13 mouse cellular contexts compared by ENCODE assay signal in the genomic region with DNA sequence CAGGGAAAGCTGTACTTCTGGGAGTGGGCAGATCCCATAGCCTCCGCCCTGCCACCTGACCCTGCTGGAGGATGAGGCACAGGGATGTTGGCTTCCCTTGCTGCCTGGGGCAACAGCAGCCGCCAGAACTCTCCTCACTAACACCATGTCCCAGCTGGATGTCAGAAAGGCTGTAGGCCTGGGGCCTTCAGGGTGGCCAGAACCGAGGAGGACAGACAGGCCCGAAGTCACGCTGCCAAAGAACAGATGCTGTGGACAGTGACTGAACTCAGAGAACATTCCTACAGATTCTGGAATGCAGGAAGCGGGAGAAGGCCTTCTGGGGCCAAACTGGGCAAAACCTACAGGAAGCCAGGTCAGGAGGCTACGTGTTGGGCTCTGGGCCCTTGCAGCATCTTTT. TPM values are rescaled to one million over a fixed set of nuclear protein-coding genes. Genes with fewer than 3 reads are reported as not detected.
DNase-seq lines count a peak whose midpoint lies in the region; ATAC-seq and TF ChIP-seq lines count a peak whose summit lies in the region.
"Had no signal": no experiment of that assay in that cellular context is flagged by ENCODE, and none has a peak within 500 bp of the region (broad histone marks: within the 10 kb centered on the region; RNA-seq: fewer than 3 reads in every experiment).

No protein-coding gene starts in this region.

- no peak overlapping the region for H3K4me3 ChIP-seq in heart, postnatal 0 days (ENCODE audit: low read depth, low read length)
- H3K4me3 ChIP-seq in heart, embryonic 12.5 days, result no peak overlapping the region
- no peak overlapping the region for H3K4me3 ChIP-seq in lung, embryonic 16.5 days (ENCODE audit: low read length)
- H3K4me3 ChIP-seq: liver, embryonic 13.5 days; myocyte had no signal

- H3K36me3 ChIP-seq in heart, postnatal 0 days (replicated peaks; ENCODE audit: control insufficient read depth, insufficient read depth, low read length), result no peaks in the 10 kb centered on the region
- H3K36me3 ChIP-seq in heart, embryonic 12.5 days, result no peaks in the 10 kb centered on the region
- no peaks in the 10 kb centered on the region for H3K36me3 ChIP-seq in lung, embryonic 16.5 days (ENCODE audit: control insufficient read depth, insufficient read depth, low read length)
- H3K36me3 ChIP-seq: liver, embryonic 13.5 days had no signal

- no peak for TF ChIP-seq CTCF in heart, postnatal 0 days (IDR thresholded peaks at IDR 0.05; ENCODE audit: low read depth)

- no peak for TF ChIP-seq EP300 in heart, postnatal 0 days (IDR thresholded peaks at IDR 0.05; ENCODE audit: low read depth)

- peaks cover 6% of the 10 kb centered on the region for H3K4me1 ChIP-seq in heart, postnatal 0 days (ENCODE audit: control insufficient read depth, insufficient read depth)
- H3K4me1 ChIP-seq in heart, embryonic 12.5 days (replicated peaks), result peaks cover 30% of the 10 kb centered on the region
- H3K4me1 ChIP-seq in lung, embryonic 16.5 days (replicated peaks; ENCODE audit: control insufficient read depth, insufficient read depth, low read length), result peaks cover 29% of the 10 kb centered on the region

- no peak overlapping the region for H3K9ac ChIP-seq in heart, postnatal 0 days (replicated peaks; ENCODE audit: low read depth, low read length)
- no peak overlapping the region for H3K9ac ChIP-seq in heart, embryonic 12.5 days
- no peak overlapping the region for H3K9ac ChIP-seq in lung, embryonic 16.5 days (ENCODE audit: low read length)
- H3K9ac ChIP-seq: forebrain, postnatal 0 days; liver, embryonic 13.5 days had no signal

- H3K4me2 ChIP-seq in heart, postnatal 0 days (ENCODE audit: low read depth, low read length), result no peak overlapping the region
- H3K4me2 ChIP-seq in heart, embryonic 12.5 days, result no peak overlapping the region
- H3K4me2 ChIP-seq in lung, embryonic 16.5 days (ENCODE audit: low read depth, low read length), result no peak overlapping the region
- H3K4me2 ChIP-seq: liver, embryonic 13.5 days had no signal

- DNase-seq in heart, postnatal 0 days (ENCODE audit: low spot score), result no peak
- peak; percentile 86 for DNase-seq in 3134 (ENCODE audit: extremely low read depth, insufficient read length, low spot score)
- peak; percentile 35 for DNase-seq in NIH3T3 (ENCODE audit: low read depth)
- DNase-seq in left cerebral cortex, adult 9 months (ENCODE audit: low spot score in 2 of 2), result no peak
- no peak for DNase-seq in right cerebral cortex, postnatal 10 days (ENCODE audit: low spot score in 2 of 2)
- DNase-seq: adrenal gland, postnatal 14 days; forebrain, postnatal 0 days; liver, embryonic 13.5 days; thymus, postnatal 4 days had no signal

- no peaks in the 10 kb centered on the region for H3K9me3 ChIP-seq in heart, postnatal 0 days (replicated peaks; ENCODE audit: control insufficient read depth, low read length)
- H3K9me3 ChIP-seq in heart, embryonic 12.5 days (replicated peaks), result peaks cover 6% of the 10 kb centered on the region; the same call in 1 of the 2 replicates
- no peaks in the 10 kb centered on the region for H3K9me3 ChIP-seq in lung, embryonic 16.5 days (ENCODE audit: control insufficient read depth, low read length)
- H3K9me3 ChIP-seq: liver, embryonic 13.5 days had no signal

- ATAC-seq in heart, postnatal 0 days (ENCODE audit: insufficient read depth, low read depth), result peak; percentile 18; the same call in 1 of the 2 replicates
- no peak for ATAC-seq in heart, embryonic 12.5 days (ENCODE audit: insufficient number of reproducible peaks, low FRiP score)
- peak; percentile 50 for ATAC-seq in lung, embryonic 16.5 days (ENCODE audit: low read depth)
- ATAC-seq: forebrain, postnatal 0 days; hindbrain, embryonic 16.5 days had no signal

- WGBS in heart, postnatal 0 days, result 61% methylated on average over 7 of the region's 7 CpGs
- 57% methylated on average over 7 of the region's 7 CpGs for WGBS in heart, embryonic 12.5 days
- 54% methylated on average over 7 of the region's 7 CpGs for WGBS in lung, embryonic 16.5 days

- no peaks in the 10 kb centered on the region for H3K27me3 ChIP-seq in heart, postnatal 0 days (ENCODE audit: control insufficient read depth, insufficient read depth, low read length)
- no peaks in the 10 kb centered on the region for H3K27me3 ChIP-seq in heart, embryonic 12.5 days (replicated peaks)
- no peaks in the 10 kb centered on the region for H3K27me3 ChIP-seq in lung, embryonic 16.5 days (ENCODE audit: control insufficient read depth, insufficient read depth, low read depth, low read length)
- H3K27me3 ChIP-seq: liver, embryonic 13.5 days had no signal

- peak overlapping the region; percentile 30; the same call in 1 of the 2 replicates for H3K27ac ChIP-seq in heart, postnatal 0 days (ENCODE audit: low read depth)
- no peak overlapping the region for H3K27ac ChIP-seq in heart, embryonic 12.5 days (ENCODE audit: poor library complexity, severe bottlenecking)
- peak overlapping the region; percentile 55 for H3K27ac ChIP-seq in lung, embryonic 16.5 days (ENCODE audit: low read length)
- H3K27ac ChIP-seq: liver, embryonic 13.5 days had no signal

RNA-seq across cellular contexts. Expression of gene Cdk18, which starts 11.2 kb away (rescaled TPM):
- 4.0 and 6.2 TPM in 2 replicates for total RNA-seq in heart, postnatal 0 days (2014; rRNA removed; ENCODE audit: low replicate concordance)
- 1.9 and 2.0 TPM in 2 replicates for polyA plus RNA-seq in heart, postnatal 0 days (2015; fragmentation: Nextera tagmentation; extraction: Ambion mirVana)
- polyA plus RNA-seq in heart, embryonic 12.5 days (2016; fragmentation: Nextera tagmentation; extraction: Ambion mirVana), result 3.7 and 4.8 TPM in 2 replicates
- polyA plus RNA-seq in lung, embryonic 16.5 days (2015; fragmentation: Nextera tagmentation; extraction: Ambion mirVana), result 8.7 and 9.0 TPM in 2 replicates

Comparison
In these comparisons a context has a peak if more than half of its experiments do, and no peak if none do; other contexts are left out.
1. DNase-seq: peak in 3134 (single experiment) and NIH3T3 (single experiment); none in heart, postnatal 0 days (single experiment), left cerebral cortex, adult 9 months (0 of 2) and right cerebral cortex, postnatal 10 days (0 of 2).